Mouse (Mus musculus): ENCODE results near the gene Adamts1.

Gene Adamts1

DNA sequence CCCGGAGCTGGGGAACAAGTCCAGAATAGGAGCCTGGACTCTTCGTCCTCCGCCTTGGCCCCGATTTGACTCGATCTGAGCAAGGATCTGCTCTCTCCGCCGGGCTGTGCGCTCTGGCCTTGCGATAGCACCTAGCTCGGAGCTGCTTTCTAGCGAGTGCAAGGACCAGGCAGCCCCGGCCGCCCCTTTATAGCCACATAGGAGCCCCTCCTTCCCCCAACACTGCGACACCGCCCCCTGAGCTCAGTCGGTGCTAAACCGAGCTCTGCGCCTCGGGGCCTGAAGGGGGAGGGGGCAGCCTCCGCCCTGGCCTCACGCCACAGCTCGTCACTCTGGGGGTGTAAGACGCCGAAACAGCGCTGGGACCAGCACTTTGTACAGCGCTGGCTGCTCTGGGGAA, at the start of gene Adamts1:
Gene Adamts1 (minus strand): TSS at position 160 of the 400 bp plus-strand sequence.
- DNase-seq (ENCODE audit: low read depth): peak; percentile 97

DNA sequence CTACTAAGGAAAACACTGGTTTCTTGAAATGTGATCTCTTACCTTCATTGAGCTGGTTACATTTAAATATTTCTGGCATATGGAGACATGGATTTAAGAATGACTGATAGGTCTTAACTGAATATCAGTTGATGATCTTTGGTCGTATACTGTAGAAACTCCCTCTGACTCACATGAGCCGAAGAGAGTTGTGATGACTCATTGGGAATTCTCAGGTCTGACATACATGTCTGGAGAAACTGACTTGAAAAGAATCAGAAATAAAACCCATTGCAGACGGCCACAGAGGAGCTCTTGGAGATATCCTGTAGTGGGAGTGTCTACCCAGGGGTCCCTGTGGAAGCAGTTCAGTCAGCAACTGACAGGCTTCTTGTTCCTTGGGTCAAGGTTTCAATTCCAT, 24.2 kb upstream of the Adamts1 start:
- peak; percentile 57 for DNase-seq (ENCODE audit: low read depth)

DNA sequence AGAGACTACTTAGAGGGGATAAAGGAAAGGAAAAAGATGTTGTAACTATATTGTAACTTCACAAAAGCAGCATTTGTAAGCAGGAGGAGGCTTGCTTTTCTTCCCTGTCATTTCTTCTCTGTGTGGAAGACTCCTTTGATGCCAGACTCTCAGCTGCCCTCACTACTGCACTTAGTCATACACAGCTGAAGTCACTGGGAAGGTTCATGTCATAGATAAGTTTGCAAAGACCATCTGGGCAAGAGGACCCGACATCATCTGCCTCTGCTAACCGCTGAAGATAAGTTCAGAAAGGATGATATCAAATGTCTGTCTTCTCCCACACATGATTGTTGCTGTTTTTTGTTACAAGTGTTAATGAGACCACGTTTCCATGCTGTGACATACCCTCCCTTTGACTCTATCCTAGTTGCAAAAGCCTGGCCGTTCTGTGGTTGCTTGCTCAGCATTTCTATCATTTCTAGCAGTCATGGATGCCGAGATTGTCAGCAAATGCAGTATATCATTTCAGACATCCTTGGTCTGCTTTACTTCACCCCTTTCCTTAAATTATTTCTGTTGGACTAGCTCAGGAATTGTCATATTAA, 19.5 kb upstream of the Adamts1 start:
- DNase-seq (ENCODE audit: low read depth): no peak

DNA sequence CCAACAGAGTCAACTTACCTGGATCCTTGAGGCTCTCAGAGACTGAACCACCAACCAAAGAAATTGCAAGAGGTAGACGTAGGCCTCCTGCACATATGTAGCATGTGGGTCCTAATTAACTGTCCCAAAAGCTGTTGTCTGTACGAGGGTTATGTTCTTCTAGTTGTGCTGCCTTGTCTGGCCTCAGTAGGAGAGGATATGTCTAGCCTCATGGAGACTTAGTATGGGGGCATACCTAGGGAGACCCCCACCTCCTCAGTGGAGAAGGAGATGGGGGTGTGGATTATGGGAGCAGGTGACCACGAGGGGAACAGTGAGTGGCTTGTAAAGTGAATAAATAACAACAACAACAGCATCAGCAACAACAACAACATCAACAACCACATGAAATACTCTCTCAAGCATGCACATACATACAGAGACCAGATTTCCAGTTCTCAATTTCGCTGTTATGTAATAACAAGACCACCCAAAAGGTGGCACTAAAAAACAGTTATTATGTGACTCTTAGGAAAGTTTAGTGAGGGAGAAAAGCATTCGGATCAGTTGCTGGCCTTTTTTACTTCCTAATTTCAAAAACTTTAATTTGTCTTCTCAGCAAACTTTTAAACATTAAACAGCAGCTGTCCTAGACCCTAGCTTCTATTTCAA, 17.0 kb upstream of the Adamts1 start:
- DNase-seq (ENCODE audit: low read depth): peak; percentile 68

DNA sequence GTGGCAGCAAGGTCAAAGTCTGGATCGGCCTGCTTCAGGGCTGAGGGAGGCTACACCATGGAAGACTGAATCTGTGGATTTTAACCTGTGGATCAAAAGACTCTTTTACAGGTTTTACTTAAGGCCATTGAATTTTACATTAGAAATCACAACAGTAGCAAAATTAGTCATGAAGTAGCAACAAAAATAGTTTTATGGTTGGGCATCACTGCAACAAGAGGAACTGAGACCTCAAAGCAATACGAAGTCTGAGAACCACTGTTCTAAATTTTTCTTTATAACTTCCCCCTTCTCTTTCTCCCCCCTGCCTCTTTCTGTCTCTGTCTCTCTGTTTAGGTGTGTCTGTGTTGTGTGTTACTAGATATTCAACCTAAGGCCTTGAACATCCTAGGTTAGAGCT, 11.2 kb upstream of the Adamts1 start:
- DNase-seq (ENCODE audit: low read depth): no peak

GRCm38 (mm10) chr16:85807626-85808025, 4.7 kb upstream of the Adamts1 start:
- peak; percentile 74 for DNase-seq (ENCODE audit: low read depth)

- peak; percentile 89 for DNase-seq (ENCODE audit: low read depth)
These were observed 4.2 kb upstream of the Adamts1 start for GRCm38 (mm10) chr16:85807072-85807471.

GRCm38 (mm10) chr16:85805581-85805980, 2.7 kb upstream of the Adamts1 start:
- no peak for DNase-seq (ENCODE audit: low read depth)

DNA sequence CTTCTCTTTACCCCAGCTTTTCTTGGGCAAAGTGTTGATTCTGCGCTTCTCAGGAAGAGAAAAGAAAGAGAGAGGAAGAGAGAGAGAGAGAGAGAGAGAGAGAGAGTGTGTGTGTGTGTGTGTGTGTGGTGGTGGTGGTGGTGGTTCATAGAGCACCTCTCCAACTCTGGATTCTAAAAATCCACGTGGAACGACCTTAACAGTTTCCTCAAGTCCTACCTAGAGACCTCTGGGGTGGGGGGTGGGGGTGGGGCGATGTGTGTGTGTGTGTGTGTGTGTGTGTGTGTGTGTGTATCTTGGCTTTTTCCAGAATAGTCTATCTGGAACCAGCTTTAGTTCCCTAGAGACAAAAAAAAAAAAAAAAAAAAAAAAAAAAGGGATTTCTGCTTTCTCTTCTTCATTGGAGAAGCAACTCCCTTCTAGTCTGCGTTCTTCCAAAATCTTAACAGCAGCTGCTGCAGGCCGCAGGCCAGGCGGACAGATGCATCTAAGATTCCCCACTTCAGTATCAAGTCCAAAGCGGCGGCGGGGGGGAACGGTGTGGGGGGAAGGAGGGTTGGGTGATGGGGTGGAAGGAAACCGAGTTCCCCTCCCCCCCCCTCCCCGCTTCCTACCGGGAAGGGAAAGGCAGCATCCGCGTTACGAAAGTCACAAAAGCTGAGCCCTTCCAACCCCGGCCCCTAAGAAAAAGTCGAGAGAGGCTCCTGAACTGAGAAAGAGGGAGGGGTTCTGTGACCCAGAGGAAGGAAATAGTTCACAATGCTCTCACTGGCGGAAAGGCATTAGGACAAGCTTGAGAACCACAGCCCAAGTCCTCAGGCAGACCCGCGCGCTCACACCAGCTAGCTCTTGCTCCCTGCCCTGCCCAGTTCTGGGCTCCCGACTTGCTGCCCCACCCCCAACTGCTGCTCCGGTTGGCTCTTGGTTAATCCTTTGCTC, 969 bp upstream of the Adamts1 start:
- DNase-seq (ENCODE audit: low read depth): peak; percentile 91

DNA sequence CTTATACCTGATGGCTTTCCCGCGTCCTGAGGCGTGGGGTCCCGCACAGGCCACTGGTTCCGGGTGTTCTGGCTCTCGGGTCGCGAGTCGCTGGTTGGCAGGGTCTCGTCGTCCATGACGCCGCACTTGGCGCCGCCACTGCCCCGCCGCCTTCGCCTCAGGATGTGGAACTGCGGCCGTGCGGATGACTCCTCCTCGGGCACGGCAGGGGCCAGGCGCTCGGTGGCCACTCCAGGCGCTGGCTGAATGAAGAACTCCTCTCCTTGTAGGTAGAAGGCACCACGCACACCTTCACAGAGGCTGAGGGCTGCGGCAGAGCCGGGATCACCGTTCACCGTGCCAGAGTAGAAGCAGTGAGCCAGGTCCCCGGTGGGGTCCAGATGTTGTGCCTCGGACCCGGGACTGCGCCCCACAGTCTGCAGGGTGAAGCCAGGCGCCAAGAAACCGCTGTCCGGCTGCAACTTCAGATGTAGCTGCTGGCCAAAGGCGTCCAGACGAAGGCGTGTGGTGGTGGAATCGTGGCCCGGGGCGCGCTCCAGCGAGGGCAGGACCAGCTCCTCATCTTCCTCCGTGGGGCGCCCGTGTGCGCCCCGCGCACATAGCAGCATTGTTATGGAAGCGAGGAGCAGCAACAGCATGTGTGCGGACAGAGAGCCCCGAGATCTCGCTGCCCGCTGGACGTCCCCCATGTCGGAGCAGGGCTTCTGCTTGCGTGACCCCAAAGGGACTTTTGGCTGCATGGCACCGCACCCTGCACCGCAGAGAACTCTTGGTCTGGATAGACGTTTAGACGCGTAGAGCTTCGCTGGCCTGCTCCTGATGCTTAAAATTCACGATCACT, 722 bp downstream of the Adamts1 start:
- DNase-seq (ENCODE audit: low read depth): peak; percentile 67

- DNase-seq (ENCODE audit: low read depth): peak; percentile 79
These were observed 1.7 kb downstream of the Adamts1 start for GRCm38 (mm10) chr16:85801252-85801651.

GRCm38 (mm10) chr16:85800691-85801090, 2.2 kb downstream of the Adamts1 start:
- DNase-seq (ENCODE audit: low read depth): peak; percentile 94

- DNase-seq (ENCODE audit: low read depth): peak; percentile 25
These were observed 2.9 kb downstream of the Adamts1 start for GRCm38 (mm10) chr16:85799971-85800370.

GRCm38 (mm10) chr16:85798334-85798733, 4.6 kb downstream of the Adamts1 start:
- DNase-seq (ENCODE audit: low read depth): peak; percentile 14

GRCm38 (mm10) chr16:85797161-85797560, 5.8 kb downstream of the Adamts1 start:
- DNase-seq (ENCODE audit: low read depth): no peak

DNA sequence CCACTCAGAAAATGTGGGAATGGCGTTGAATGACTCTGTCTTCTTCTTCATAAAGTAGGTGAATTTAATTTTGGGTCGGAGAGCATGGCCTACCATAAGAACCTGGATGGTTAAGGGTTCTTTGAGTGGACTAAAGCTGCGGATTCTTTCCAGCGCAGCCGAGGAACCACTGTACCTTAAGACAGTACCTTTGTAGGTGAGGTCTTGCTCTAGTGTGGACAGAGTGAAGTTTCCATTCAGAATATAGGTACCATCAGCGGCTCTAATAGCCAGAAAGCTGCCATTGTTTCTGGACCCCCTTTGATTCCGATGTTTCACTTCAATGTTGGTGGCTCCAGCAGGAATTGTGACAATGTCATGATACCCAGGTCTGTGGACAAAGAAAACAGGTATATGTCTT, 7.2 kb downstream of the Adamts1 start:
- no peak for DNase-seq (ENCODE audit: low read depth)

DNA sequence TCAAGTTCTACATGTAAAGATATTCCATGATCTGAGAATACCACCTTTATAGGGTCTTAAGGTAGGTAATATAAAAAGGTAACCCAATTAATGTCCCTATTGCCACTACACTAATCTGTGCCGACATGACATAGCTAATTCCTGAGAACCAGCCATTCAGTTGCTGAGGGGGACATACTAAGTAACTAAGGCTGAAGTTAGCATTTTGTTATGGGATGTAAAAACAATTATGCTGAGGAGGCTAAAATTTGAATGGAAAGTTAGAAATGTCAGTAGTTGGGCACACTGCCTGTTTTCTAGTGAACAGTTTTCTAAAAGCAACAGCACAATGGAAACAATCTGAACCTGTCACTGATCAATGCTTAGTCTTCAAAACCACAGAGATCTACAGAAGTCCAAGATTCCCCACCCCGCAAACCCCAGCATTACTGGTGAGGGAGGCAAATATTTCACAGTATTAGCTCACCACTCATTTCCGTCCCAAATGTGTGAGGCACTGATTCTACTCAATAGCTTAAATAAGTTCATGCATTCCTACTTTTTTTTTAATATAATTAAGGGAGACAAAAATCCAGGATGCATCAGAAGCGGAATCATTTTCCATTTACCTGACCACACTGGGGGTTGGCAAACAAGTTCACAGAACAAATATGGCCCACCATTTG, 9.6 kb downstream of the Adamts1 start:
- peak; percentile 73 for DNase-seq (ENCODE audit: low read depth)

- no peak for DNase-seq (ENCODE audit: low read depth)
These were observed 21.8 kb downstream of the Adamts1 start for GRCm38 (mm10) chr16:85781076-85781475.

GRCm38 (mm10) chr16:85779775-85780174, 23.1 kb downstream of the Adamts1 start:
- DNase-seq (ENCODE audit: low read depth): peak; percentile 66

DNA sequence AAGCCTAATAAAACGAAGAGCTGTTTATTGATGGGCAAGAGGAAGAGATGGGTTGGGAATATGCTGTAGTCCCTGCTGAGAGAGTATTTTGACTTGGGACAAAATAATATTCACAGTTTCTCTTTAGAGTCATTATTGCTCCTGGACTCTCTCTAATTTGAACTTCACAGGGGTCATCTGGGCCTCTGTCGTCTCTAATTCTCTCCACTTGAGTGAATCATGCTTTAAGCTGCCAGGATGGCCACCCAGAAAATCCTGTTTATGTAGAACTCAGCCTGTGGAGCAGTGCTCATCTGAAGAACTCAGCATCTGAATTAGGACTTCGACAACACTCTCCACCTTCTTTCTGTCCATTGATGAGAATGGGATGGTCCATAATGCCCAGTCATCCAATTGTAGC, 30.6 kb downstream of the Adamts1 start:
- no peak for DNase-seq (ENCODE audit: low read depth)

DNA sequence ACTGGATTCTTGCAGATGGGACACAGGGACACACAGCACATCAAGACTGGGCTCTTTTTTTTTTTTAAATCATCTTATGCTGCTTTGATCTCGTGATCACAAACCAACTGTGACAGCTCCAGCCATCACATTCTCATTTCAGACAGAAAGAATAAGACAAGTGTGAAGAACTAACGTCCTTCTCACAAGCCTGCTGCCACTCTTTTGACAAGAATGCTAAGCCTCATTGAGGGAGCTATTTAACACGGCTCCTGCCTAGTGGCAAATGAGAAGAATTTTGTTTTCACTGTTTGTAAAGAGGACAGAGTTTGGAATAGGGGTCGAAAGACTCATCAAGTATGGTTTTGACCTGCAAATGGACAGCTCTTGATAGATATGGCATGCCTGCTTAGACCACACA, 35.6 kb downstream of the Adamts1 start:
- no peak for DNase-seq (ENCODE audit: low read depth)
